8 mouse cellular contexts compared by ENCODE assay signal in genomic region chr1:74950576-74951490, GRCm38 (mm10). TPM values are rescaled to one million over a fixed set of nuclear protein-coding genes. Genes with fewer than 3 reads are reported as not detected.
DNase-seq lines count a peak whose midpoint lies in the region; ATAC-seq and TF ChIP-seq lines count a peak whose summit lies in the region.

No protein-coding gene starts in this region.

- H3K36me3 ChIP-seq in ES-E14 (ENCODE audit: control insufficient read depth, insufficient read depth, low read length, poor library complexity, severe bottlenecking): no peaks in the 10 kb centered on the region
- no peaks in the 10 kb centered on the region for H3K36me3 ChIP-seq in hindbrain, embryonic 15.5 days
- H3K36me3 ChIP-seq in liver, embryonic 12.5 days: 0 out of 2 replicates have a peak, but pooled peaks cover 7% of the 10 kb centered on the region

- no peaks in the 10 kb centered on the region for H3K9me3 ChIP-seq in ES-E14 (ENCODE audit: control insufficient read depth, insufficient read depth, low read depth, low read length)
- H3K9me3 ChIP-seq in hindbrain, embryonic 15.5 days: no peaks in the 10 kb centered on the region
- no peaks in the 10 kb centered on the region for H3K9me3 ChIP-seq in liver, embryonic 12.5 days (replicated peaks)

- peak overlapping the region; percentile 68 for H3K4me2 ChIP-seq in hindbrain, embryonic 15.5 days
- peak overlapping the region; percentile 51 for H3K4me2 ChIP-seq in liver, embryonic 12.5 days

- intact Hi-C loops in left cerebral cortex, postnatal 4 days (cut with DNase I): loop anchor here (5.0 kb wide), 1 partner anchor 66 kb away; no protein-coding TSS in a partner anchor

- in situ Hi-C loops in ES-E14 (cut with MboI; ENCODE audit: low sequenced_read_pairs in 2 of 2, unreplicated experiment in 2 of 2): no loop called here

- H3K9ac ChIP-seq in ES-E14 (ENCODE audit: insufficient read depth, low read depth, low read length, poor library complexity, severe bottlenecking): no peak overlapping the region
- peak overlapping the region; percentile 21 for H3K9ac ChIP-seq in hindbrain, embryonic 15.5 days
- peak overlapping the region; percentile 57 for H3K9ac ChIP-seq in liver, embryonic 12.5 days

- peak; percentile 11 for DNase-seq in adrenal gland, postnatal 14 days
- no peak for DNase-seq in adrenal gland, postnatal 36 days
- no peak for DNase-seq in ES-E14 (ENCODE audit: low read depth, low spot score)
- peak; percentile 15 for DNase-seq in testis, postnatal 14 days (ENCODE audit: low spot score)
- no peak for DNase-seq in left cerebral cortex, postnatal 4 days
- no peak for DNase-seq in thymus, postnatal 4 days

- WGBS in hindbrain, embryonic 15.5 days: under 1% methylated on average over 78 of the region's 84 CpGs
- 2% methylated on average over 81 of the region's 84 CpGs for WGBS in liver, embryonic 12.5 days (ENCODE audit: insufficient replicate concordance)

- ATAC-seq in hindbrain, embryonic 15.5 days (ENCODE audit: low FRiP score, low read depth): no peak
- no peak for ATAC-seq in liver, embryonic 12.5 days

- no peak overlapping the region for H3K27ac ChIP-seq in ES-E14 (ENCODE audit: insufficient read depth, low read depth, low read length, poor library complexity, severe bottlenecking)
- no peak overlapping the region for H3K27ac ChIP-seq in hindbrain, embryonic 15.5 days (replicated peaks)
- peak overlapping the region; percentile 26; the same call in 1 of the 2 replicates for H3K27ac ChIP-seq in liver, embryonic 12.5 days

- H3K27me3 ChIP-seq in hindbrain, embryonic 15.5 days: peaks cover 95% of the 10 kb centered on the region
- H3K27me3 ChIP-seq in liver, embryonic 12.5 days (replicated peaks): peaks cover 97% of the 10 kb centered on the region

- H3K4me1 ChIP-seq in ES-E14 (ENCODE audit: control insufficient read depth in 2 of 2, insufficient read depth in 2 of 2, low read length in 2 of 2, poor library complexity in 1 of 2): peaks cover 0 to 6% of the 10 kb centered on the region in 2 experiments; a peak in 1 of 4 replicates
- peaks cover 44% of the 10 kb centered on the region for H3K4me1 ChIP-seq in hindbrain, embryonic 15.5 days (replicated peaks)
- peaks cover 7% of the 10 kb centered on the region; the same call in 1 of the 2 replicates for H3K4me1 ChIP-seq in liver, embryonic 12.5 days

- H3K4me3 ChIP-seq in ES-E14 (ENCODE audit: insufficient read depth in 1 of 2, low read depth in 1 of 2, low read length in 2 of 2, poor library complexity in 1 of 2, severe bottlenecking in 1 of 2): peak overlapping the region; percentile 37 to 66; a peak in 3 of 4 replicates
- H3K4me3 ChIP-seq in hindbrain, embryonic 15.5 days: peak overlapping the region; percentile 31
- peak overlapping the region; percentile 48 for H3K4me3 ChIP-seq in liver, embryonic 12.5 days

TF ChIP-seq in ES-E14, 5 proteins besides CTCF, POLR2A, EP300 and RAD21:
- TF ChIP-seq HCFC1 (IDR thresholded peaks at IDR 0.05; ENCODE audit: borderline replicate concordance, insufficient read depth, low read length) (no peak), CHD2 (IDR thresholded peaks at IDR 0.05; ENCODE audit: low read depth, low read length) (no peak), MAFK (IDR thresholded peaks at IDR 0.05; ENCODE audit: insufficient read depth, low read depth, low read length) (no peak), ZC3H11A (IDR thresholded peaks at IDR 0.05; ENCODE audit: borderline replicate concordance, low read depth, low read length) (no peak), ZNF384 (IDR thresholded peaks at IDR 0.05; ENCODE audit: low read depth, low read length) (no peak)
TF ChIP-seq in ES-E14: peak in this region for 0.

RNA-seq across cellular contexts. Expression of gene Ihh, which starts 0.6 kb away (rescaled TPM):
- 0.22 TPM in 1 of 2 replicates, not detected in the other for total RNA-seq in adrenal gland, postnatal 14 days (2021)
- total RNA-seq in adrenal gland, postnatal 36 days (2021): not detected
- 0.37 and 0.67 TPM in 2 replicates for total RNA-seq in ES-E14 (2012; rRNA removed)
- 0.16 and 0.26 TPM in 2 replicates for polyA plus RNA-seq in hindbrain, embryonic 15.5 days (2015; fragmentation: Nextera tagmentation; extraction: Ambion mirVana)
- polyA plus RNA-seq in liver, embryonic 12.5 days (2016; fragmentation: Nextera tagmentation; extraction: Ambion mirVana): 2.9 and 3.0 TPM in 2 replicates
- total RNA-seq in left cerebral cortex, postnatal 4 days (2021): under 1 TPM; 0.28 to 0.40 TPM

RNA-seq across cellular contexts. Expression of gene Cfap65, which starts 15.4 kb away (rescaled TPM):
- total RNA-seq in adrenal gland, postnatal 14 days (2021): not detected in 2 replicates
- total RNA-seq in adrenal gland, postnatal 36 days (2021): not detected
- 0.05 TPM in 1 of 2 replicates, not detected in the other for total RNA-seq in ES-E14 (2012; rRNA removed)
- polyA plus RNA-seq in hindbrain, embryonic 15.5 days (2015; fragmentation: Nextera tagmentation; extraction: Ambion mirVana): 0.83 and 1.2 TPM in 2 replicates
- polyA plus RNA-seq in liver, embryonic 12.5 days (2016; fragmentation: Nextera tagmentation; extraction: Ambion mirVana): not detected in 2 replicates
- total RNA-seq in left cerebral cortex, postnatal 4 days (2021): 1 to 10 TPM; 1.5 to 1.8 TPM

RNA-seq across cellular contexts. Expression of gene Cryba2, which starts 57.9 kb away (rescaled TPM):
- 0.44 and 1.2 TPM in 2 replicates for total RNA-seq in adrenal gland, postnatal 14 days (2021)
- total RNA-seq in adrenal gland, postnatal 36 days (2021): under 1 TPM in 1 of 2 experiments, not detected in 1; 0.56 TPM
- not detected in 2 replicates for total RNA-seq in ES-E14 (2012; rRNA removed)
- polyA plus RNA-seq in hindbrain, embryonic 15.5 days (2015; fragmentation: Nextera tagmentation; extraction: Ambion mirVana): 1.8 and 2.9 TPM in 2 replicates
- polyA plus RNA-seq in liver, embryonic 12.5 days (2016; fragmentation: Nextera tagmentation; extraction: Ambion mirVana): not detected in 2 replicates
- total RNA-seq in left cerebral cortex, postnatal 4 days (2021): not detected

Comparison
In these comparisons a context has a peak if more than half of its experiments do, and no peak if none do; other contexts are left out.
1. DNase-seq: peak in adrenal gland, postnatal 14 days (single experiment) and testis, postnatal 14 days (single experiment); none in adrenal gland, postnatal 36 days (0 of 2), ES-E14 (single experiment), left cerebral cortex, postnatal 4 days (single experiment) and thymus, postnatal 4 days (single experiment).
2. Peak in every context shown above with its lines, with median percentiles within 50 percentile points of each other: H3K4me3 ChIP-seq.